Mouse (Mus musculus): Measurements from ENCODE around the gene Hoxc8.

DNA sequence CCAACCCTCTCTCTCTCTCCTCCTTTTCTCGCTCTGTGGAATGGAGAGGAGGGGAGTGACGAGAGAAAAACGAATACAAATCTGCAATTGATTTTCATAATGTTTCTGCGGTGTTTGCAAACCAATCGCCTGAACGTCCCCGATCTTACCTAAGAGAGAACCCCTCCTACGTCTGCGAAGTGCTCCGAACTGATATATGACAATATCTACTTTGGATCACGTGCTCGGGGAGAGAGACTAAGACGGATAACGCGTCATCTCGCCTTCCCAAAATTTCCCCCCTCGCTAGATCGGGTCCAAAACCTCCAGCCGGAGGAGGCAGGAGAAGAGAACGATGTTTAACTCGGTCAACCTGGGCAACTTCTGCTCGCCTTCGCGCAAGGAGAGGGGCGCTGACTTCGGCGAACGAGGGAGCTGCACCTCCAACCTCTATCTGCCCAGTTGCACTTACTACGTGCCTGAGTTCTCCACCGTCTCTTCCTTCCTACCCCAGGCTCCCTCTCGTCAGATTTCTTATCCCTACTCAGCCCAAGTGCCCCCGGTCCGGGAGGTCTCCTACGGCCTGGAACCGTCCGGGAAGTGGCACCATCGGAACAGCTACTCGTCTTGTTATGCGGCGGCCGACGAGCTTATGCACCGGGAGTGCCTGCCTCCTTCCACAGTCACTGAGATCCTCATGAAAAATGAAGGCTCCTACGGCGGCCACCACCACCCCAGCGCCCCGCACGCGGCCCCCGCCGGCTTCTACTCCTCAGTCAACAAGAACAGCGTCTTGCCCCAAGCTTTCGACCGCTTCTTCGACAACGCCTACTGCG, 36.0 kb upstream of the Hoxc8 start, which contains the start of gene Hoxc11:
- TF ChIP-seq ZMIZ1 (IDR thresholded peaks at IDR 0.05; ENCODE audit: low read depth, low read length), result no peak
- no peak for TF ChIP-seq KAT2A (conservative IDR thresholded peaks at IDR 0.05; ENCODE audit: low read depth, low read length)
- TF ChIP-seq CTCF (IDR thresholded peaks at IDR 0.05 in 2 of 3, conservative IDR thresholded peaks at IDR 0.05 in 1 of 3; ENCODE audit: control insufficient read depth in 1 of 3, insufficient read depth in 1 of 3, low read depth in 2 of 3, low read length in 3 of 3, poor library complexity in 1 of 3, severe bottlenecking in 1 of 3), result no peak
